Mouse (Mus musculus) adrenal gland, adult 10 weeks (tissue): ENCODE measurements around the gene Usp11. TPM values are rescaled to one million over a fixed set of nuclear protein-coding genes. Genes with fewer than 3 reads are reported as not detected.

Experiments
- polyA plus RNA-seq: library from polyadenylated mRNA; stranded (reverse); fragments of 350-450 nt; fragmentation: Illumina TruSeq; extraction: RNeasy Lipid Tissue Mini Kit (QIAGEN cat#74804); gene quantifications from one replicate; pipeline ENCODE4 v1.2.3, GENCODE M21; 2014; ENCODE audit warnings: low read depth, low replicate concordance

Usp11 gene
- 11.5 TPM for polyA plus RNA-seq

DNA sequence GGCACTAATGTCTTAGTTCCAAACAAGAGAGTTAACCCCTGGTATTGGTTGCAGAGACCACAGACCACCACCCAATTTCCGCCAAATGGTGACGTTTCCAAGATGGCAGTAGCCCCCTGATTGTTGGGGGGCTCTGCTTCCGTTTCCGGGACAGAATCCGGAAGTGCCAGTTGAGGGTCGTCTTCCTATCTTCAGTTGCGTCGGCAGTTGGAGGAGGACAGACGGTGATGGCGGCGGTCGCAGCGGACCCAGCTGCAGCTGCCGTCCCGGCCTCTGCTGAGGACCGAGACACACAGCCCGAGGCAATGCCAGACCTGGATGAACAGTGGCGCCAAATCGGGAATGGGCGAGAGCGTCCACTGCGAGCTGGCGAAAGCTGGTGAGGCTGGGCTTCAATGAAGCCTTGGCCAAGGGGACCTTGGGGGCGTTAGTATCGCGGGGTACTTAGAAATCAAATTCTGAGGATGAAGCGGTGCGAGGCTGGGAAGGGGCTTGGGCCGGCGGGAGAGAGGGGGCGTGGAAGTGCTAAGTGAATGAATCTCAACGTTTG, at the start of gene Usp11:
Gene Usp11 (plus strand): TSS at position 166 of the 550 bp plus-strand sequence.

GRCm38 (mm10) chrX:20658026-20658652, 45.6 kb upstream of the Usp11 start, which contains the start of gene Uba1:
Uba1 (plus strand) TSS chrX:20658326.

GRCm38 (mm10) chrX:20687519-20688067, 16.1 kb upstream of the Usp11 start, which contains the start of gene Cdk16:
Cdk16 (plus strand) TSS chrX:20687954.

Other genes starting within 250 kb of the Usp11 start
- 8.8 TPM for gene Rgn, start 154.1 kb upstream of the Usp11 start, polyA plus RNA-seq
- 6.1 TPM for gene Rbm10, start 86.4 kb upstream of the Usp11 start, polyA plus RNA-seq
- 48.1 TPM for gene Ndufb11, start 86.3 kb upstream of the Usp11 start, polyA plus RNA-seq
- gene Uba1, start 45.6 kb upstream of the Usp11 start, polyA plus RNA-seq = 233 TPM
- 38.8 TPM for gene Cdk16, start 16.0 kb upstream of the Usp11 start, polyA plus RNA-seq
- gene Araf, start 93.9 kb downstream of the Usp11 start, polyA plus RNA-seq = 136 TPM
- 7.8 TPM for gene Timp1, start 166.3 kb downstream of the Usp11 start, polyA plus RNA-seq
- gene Syn1, start 217.1 kb downstream of the Usp11 start, polyA plus RNA-seq = 12.4 TPM
- gene Cfp, start 227.6 kb downstream of the Usp11 start, polyA plus RNA-seq = not detected
- 16.3 TPM for gene Elk1, start 246.7 kb downstream of the Usp11 start, polyA plus RNA-seq